Mouse (Mus musculus) heart, embryonic 16.5 days (tissue): ENCODE measurements around the gene Tas2r137. TPM values are rescaled to one million over a fixed set of nuclear protein-coding genes. Genes with fewer than 3 reads are reported as not detected.

Source experiments
- ATAC-seq: fragments of 200-750 bp; cut with Nextera tagmentation; replicated peaks from 2 replicates; pipeline ENCODE4 v1.8.0; 2017; ENCODE audit warnings: moderate number of reproducible peaks; ENCODE audit not compliant: insufficient read depth, low FRiP score; ENCODE audit errors: extremely low read depth
- H3K27ac ChIP-seq: fragments of 300-500 bp; sonication (generic); 2 replicates; pipeline ENCODE4 v1.5.1; 2014; ENCODE audit warnings: mild to moderate bottlenecking, low read length, control low read depth, moderate library complexity
- H3K27me3 ChIP-seq: fragments of 300-500 bp; sonication (generic); 2 replicates; pipeline ENCODE4 v1.6.1; 2014; ENCODE audit warnings: low read length, mixed read lengths; ENCODE audit not compliant: control insufficient read depth, insufficient read depth
- H3K36me3 ChIP-seq: fragments of 300-500 bp; sonication (generic); 2 replicates; pipeline ENCODE4 v1.6.1; 2014; ENCODE audit not compliant: control insufficient read depth, insufficient read depth
- H3K4me1 ChIP-seq: fragments of 300-500 bp; sonication (generic); 2 replicates; pipeline ENCODE4 v1.6.1; 2014; ENCODE audit warnings: low read length, mixed read lengths; ENCODE audit not compliant: control insufficient read depth, insufficient read depth
- H3K4me2 ChIP-seq: fragments of 300-500 bp; sonication (generic); 2 replicates; pipeline ENCODE4 v1.6.1; 2014; ENCODE audit warnings: low read depth, mild to moderate bottlenecking, control low read depth, low read length
- H3K4me3 ChIP-seq: fragments of 300-500 bp; sonication (generic); 2 replicates; pipeline ENCODE4 v1.5.1; 2014; ENCODE audit warnings: mild to moderate bottlenecking, control low read depth, low read length
- H3K9ac ChIP-seq: fragments of 300-500 bp; sonication (generic); 2 replicates; pipeline ENCODE4 v1.6.1; 2014; ENCODE audit warnings: low read length, control low read depth
- H3K9me3 ChIP-seq: fragments of 300-500 bp; sonication (generic); replicated peaks from 2 replicates; pipeline ENCODE4 v1.6.1; 2016; ENCODE audit warnings: low read length; ENCODE audit not compliant: control insufficient read depth
- WGBS: fragments of 180-500 bp; shearing (Covaris S2); extraction: QIAGEN DNeasy Blood & Tissue Kit; methylation state at CpG from one replicate; pipeline ENCODE4 v1.1.7; 2014; 5-methylcytosine and 5-hydroxymethylcytosine counted together
- polyA plus RNA-seq: library from polyadenylated mRNA; unstranded; fragments of >200 nt; fragmentation: Nextera tagmentation; extraction: Ambion mirVana; gene quantifications from 2 replicates; pipeline ENCODE4 v1.2.1, GENCODE M21; 2015

Gene Tas2r137
- not detected in 2 replicates for polyA plus RNA-seq

- Histone ChIP-seq H3K9me3 (no peaks in the 10 kb centered on the region), H3K4me1 (no peaks in the 10 kb centered on the region), H3K9ac (no peak within 1 kb of the TSS), H3K27ac (no peak within 1 kb of the TSS), H3K36me3 (0 out of 2 replicates have a peak, but pooled peaks cover 2% of the 10 kb centered on the region), H3K4me2 (no peak within 1 kb of the TSS), H3K4me3 (no peak within 1 kb of the TSS), H3K27me3 (no peaks in the 10 kb centered on the region)
- no peak for ATAC-seq
Measured at GRCm38 (mm10) chr6:40490933-40491332, at the start of gene Tas2r137. TSS of gene Tas2r137 (plus strand) at chr6:40491233.

- Histone ChIP-seq H3K4me2 (no peak overlapping the region), H3K36me3 (no peaks in the 10 kb centered on the region), H3K9ac (no peak overlapping the region), H3K9me3 (no peaks in the 10 kb centered on the region), H3K4me1 (no peaks in the 10 kb centered on the region), H3K27ac (no peak overlapping the region), H3K4me3 (no peak overlapping the region), H3K27me3 (peaks cover 4% of the 10 kb centered on the region; the same call in 1 of the 2 replicates)
- 58% methylated on average over 3 of the region's 3 CpGs for WGBS
- no peak for ATAC-seq
Measured at GRCm38 (mm10) chr6:40441276-40441675, 49.8 kb upstream of the Tas2r137 start.

- no peak overlapping the region for H3K4me3 ChIP-seq
- H3K27ac ChIP-seq, result no peak overlapping the region
- no peak overlapping the region for H3K9ac ChIP-seq
- WGBS, result 34% methylated on average over 3 of the region's 3 CpGs
- peaks cover 4% of the 10 kb centered on the region; the same call in 1 of the 2 replicates for H3K27me3 ChIP-seq
- ATAC-seq, result no peak
- no peaks in the 10 kb centered on the region for H3K4me1 ChIP-seq
- no peaks in the 10 kb centered on the region for H3K36me3 ChIP-seq
- H3K4me2 ChIP-seq, result no peak overlapping the region
- no peaks in the 10 kb centered on the region for H3K9me3 ChIP-seq
Measured at GRCm38 (mm10) chr6:40441755-40442154, 49.3 kb upstream of the Tas2r137 start.

- WGBS, result 21% methylated on average over 10 of the region's 10 CpGs
- Histone ChIP-seq H3K4me2 (no peak overlapping the region), H3K9ac (no peak overlapping the region), H3K27ac (no peak overlapping the region), H3K9me3 (no peaks in the 10 kb centered on the region), H3K4me3 (no peak overlapping the region), H3K36me3 (no peaks in the 10 kb centered on the region), H3K27me3 (peaks cover 4% of the 10 kb centered on the region; the same call in 1 of the 2 replicates), H3K4me1 (no peaks in the 10 kb centered on the region)
- ATAC-seq, result no peak
Measured at GRCm38 (mm10) chr6:40443281-40443928, 47.6 kb upstream of the Tas2r137 start.

GRCm38 (mm10) chr6:40448626-40449025 is 42.4 kb upstream of the Tas2r137 start:
- no peak overlapping the region for H3K4me2 ChIP-seq
- no peak overlapping the region for H3K9ac ChIP-seq
- H3K27ac ChIP-seq, result no peak overlapping the region
- H3K4me1 ChIP-seq, result no peaks in the 10 kb centered on the region
- no peaks in the 10 kb centered on the region for H3K27me3 ChIP-seq
- no peak overlapping the region for H3K4me3 ChIP-seq
- no peak for ATAC-seq
- H3K9me3 ChIP-seq, result no peaks in the 10 kb centered on the region
- no peaks in the 10 kb centered on the region for H3K36me3 ChIP-seq

GRCm38 (mm10) chr6:40454436-40455041 is 36.5 kb upstream of the Tas2r137 start:
- 23% methylated on average over 7 of the region's 7 CpGs for WGBS
- no peak for ATAC-seq
- H3K27me3 ChIP-seq, result no peaks in the 10 kb centered on the region
- H3K4me1 ChIP-seq, result no peaks in the 10 kb centered on the region
- no peaks in the 10 kb centered on the region for H3K36me3 ChIP-seq
- no peak overlapping the region for H3K4me2 ChIP-seq
- H3K9me3 ChIP-seq, result no peaks in the 10 kb centered on the region
- no peak overlapping the region for H3K4me3 ChIP-seq
- H3K9ac ChIP-seq, result no peak overlapping the region
- no peak overlapping the region for H3K27ac ChIP-seq

- no peak overlapping the region for H3K27ac ChIP-seq
- 0 out of 2 replicates have a peak, but pooled peaks cover 2% of the 10 kb centered on the region for H3K27me3 ChIP-seq
- 53% methylated on average over 6 of the region's 6 CpGs for WGBS
- ATAC-seq, result no peak
- no peak overlapping the region for H3K4me3 ChIP-seq
- H3K36me3 ChIP-seq, result no peaks in the 10 kb centered on the region
- no peak overlapping the region for H3K4me2 ChIP-seq
- no peaks in the 10 kb centered on the region for H3K4me1 ChIP-seq
- no peaks in the 10 kb centered on the region for H3K9me3 ChIP-seq
- H3K9ac ChIP-seq, result no peak overlapping the region
Measured at GRCm38 (mm10) chr6:40465710-40466109, 25.3 kb upstream of the Tas2r137 start.

- Histone ChIP-seq H3K4me2 (peak within 1 kb of the TSS; percentile 83), H3K4me3 (peak within 1 kb of the TSS; percentile 81), H3K36me3 (peaks cover 25% of the 10 kb centered on the region), H3K9me3 (0 out of 2 replicates have a peak, but pooled peaks cover 4% of the 10 kb centered on the region), H3K9ac (peak within 1 kb of the TSS; percentile 90), H3K4me1 (peaks cover 5% of the 10 kb centered on the region), H3K27ac (peak within 1 kb of the TSS; percentile 93), H3K27me3 (no peaks in the 10 kb centered on the region)
- peak; percentile 92 for ATAC-seq
- under 1% methylated on average over 54 of the region's 54 CpGs for WGBS
Measured at GRCm38 (mm10) chr6:40470916-40471719, 19.9 kb upstream of the Tas2r137 start, which contains the start of gene Ssbp1. TSS of gene Ssbp1 (plus strand) at chr6:40471352.

- Histone ChIP-seq H3K27ac (peak overlapping the region; percentile 93), H3K9ac (peak overlapping the region; percentile 90), H3K4me2 (peak overlapping the region; percentile 83), H3K4me1 (peaks cover 5% of the 10 kb centered on the region), H3K9me3 (0 out of 2 replicates have a peak, but pooled peaks cover 4% of the 10 kb centered on the region), H3K27me3 (no peaks in the 10 kb centered on the region), H3K4me3 (peak overlapping the region; percentile 81), H3K36me3 (peaks cover 29% of the 10 kb centered on the region)
- no peak for ATAC-seq
- 0% methylated on average over 7 of the region's 7 CpGs for WGBS
Measured at GRCm38 (mm10) chr6:40471720-40472010, 19.4 kb upstream of the Tas2r137 start.
